Mouse (Mus musculus): Measurements from ENCODE around the gene Scamp4. TPM values are rescaled to one million over a fixed set of nuclear protein-coding genes. Genes with fewer than 3 reads are reported as not detected.

Scamp4 gene
- polyA plus RNA-seq, 1 experiment, result 94.8 TPM

DNA sequence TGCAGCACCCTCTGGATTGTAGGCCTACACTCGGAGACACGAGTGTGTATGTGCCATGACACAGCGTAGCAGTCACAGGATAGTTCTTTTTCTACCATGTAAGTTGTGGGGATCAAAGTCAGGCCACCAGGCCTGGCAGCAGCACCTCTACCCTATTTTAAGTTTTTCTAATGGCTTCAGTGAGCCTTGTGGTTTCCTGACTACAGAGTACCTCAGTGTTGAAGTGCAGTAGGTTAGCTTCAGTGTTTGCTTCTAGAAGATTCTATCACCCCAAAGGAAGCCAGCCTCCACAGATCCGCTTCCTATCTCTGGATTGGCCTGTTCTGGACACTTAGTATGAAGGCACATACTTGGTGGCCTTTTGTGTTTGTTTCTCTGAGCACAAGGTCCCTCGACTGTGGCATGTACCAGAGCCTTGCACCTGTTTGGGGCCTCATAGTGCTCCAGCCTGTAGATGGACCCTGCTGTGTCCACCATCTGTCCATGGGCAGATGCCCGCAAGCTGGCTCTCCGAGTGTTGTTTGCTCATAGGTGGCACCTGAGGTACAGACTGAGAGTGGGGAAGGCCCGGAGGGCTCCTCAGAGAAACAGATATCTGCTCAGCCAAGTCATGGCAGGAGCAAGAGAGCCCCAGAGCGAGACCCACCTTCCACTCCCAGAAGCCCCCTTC lies 7.6 kb downstream of the Scamp4 start:
- Histone ChIP-seq H3K4me1 (ENCODE audit: control insufficient read depth, insufficient read depth, insufficient read length) (peaks cover 53% of the 10 kb centered on the region), H3K27me3 (ENCODE audit: control insufficient read depth, insufficient read depth, low read length) (no peaks in the 10 kb centered on the region), H3K27ac (ENCODE audit: insufficient read depth, low read length) (peak overlapping the region; percentile 83), H3K4me3 (ENCODE audit: extremely low read depth, insufficient read depth, insufficient read length) (no peak overlapping the region), H3K36me3 (ENCODE audit: control insufficient read depth, insufficient read depth, low read length) (peaks cover 23% of the 10 kb centered on the region)
- DNase-seq (ENCODE audit: low read depth in 1 of 2, low spot score in 2 of 2), result no peak
- 54% methylated on average over 9 of the region's 9 CpGs for WGBS
- no peak for TF ChIP-seq CTCF (IDR thresholded peaks at IDR 0.05; ENCODE audit: extremely low read depth, insufficient read depth, insufficient read length, insufficient replicate concordance)
- TF ChIP-seq POLR2A (IDR thresholded peaks at IDR 0.05; ENCODE audit: low read depth, low read length), result no peak

GRCm38 (mm10) chr10:80611024-80611423 lies 8.4 kb downstream of the Scamp4 start:
- DNase-seq (ENCODE audit: low read depth in 1 of 2, low spot score in 2 of 2), result peak in 1 of 2 experiments; percentile 69
- Histone ChIP-seq H3K27me3 (ENCODE audit: control insufficient read depth, insufficient read depth, low read length) (no peaks in the 10 kb centered on the region), H3K4me1 (ENCODE audit: control insufficient read depth, insufficient read depth, insufficient read length) (peaks cover 53% of the 10 kb centered on the region), H3K4me3 (ENCODE audit: extremely low read depth, insufficient read depth, insufficient read length) (no peak overlapping the region), H3K27ac (ENCODE audit: insufficient read depth, low read length) (peak overlapping the region; percentile 83), H3K36me3 (ENCODE audit: control insufficient read depth, insufficient read depth, low read length) (peaks cover 28% of the 10 kb centered on the region)
- TF ChIP-seq CTCF (IDR thresholded peaks at IDR 0.05; ENCODE audit: extremely low read depth, insufficient read depth, insufficient read length, insufficient replicate concordance), result peak; percentile 73; the same call in 1 of the 2 replicates
- no peak for TF ChIP-seq POLR2A (IDR thresholded peaks at IDR 0.05; ENCODE audit: low read depth, low read length)
- 23% methylated on average over 4 of the region's 4 CpGs for WGBS

DNA sequence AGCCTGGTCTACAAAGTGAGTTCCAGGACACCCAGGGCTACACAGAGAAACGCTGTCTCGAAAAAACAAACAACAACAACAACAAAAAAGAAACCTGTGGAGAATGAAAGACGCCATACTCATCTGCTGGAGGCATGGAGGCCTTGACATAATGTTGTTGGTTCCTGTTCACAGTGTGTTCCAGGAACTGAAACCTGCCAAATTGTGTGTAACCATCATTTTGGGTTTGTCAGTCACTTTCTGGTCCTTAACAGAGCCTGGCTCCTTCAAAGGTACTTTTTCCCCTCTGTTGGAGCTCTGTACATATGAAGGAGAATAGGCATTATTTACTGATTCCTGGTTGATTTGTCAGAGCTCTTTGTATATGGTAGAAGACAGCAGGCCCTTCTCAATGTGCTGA lies 9.2 kb downstream of the Scamp4 start:
- no peak for DNase-seq (ENCODE audit: low read depth in 1 of 2, low spot score in 2 of 2)
- no peaks in the 10 kb centered on the region for H3K27me3 ChIP-seq (ENCODE audit: control insufficient read depth, insufficient read depth, low read length)
- no peak overlapping the region for H3K4me3 ChIP-seq (ENCODE audit: extremely low read depth, insufficient read depth, insufficient read length)
- H3K4me1 ChIP-seq (ENCODE audit: control insufficient read depth, insufficient read depth, insufficient read length), result peaks cover 45% of the 10 kb centered on the region
- H3K36me3 ChIP-seq (ENCODE audit: control insufficient read depth, insufficient read depth, low read length), result peaks cover 21% of the 10 kb centered on the region
- 73% methylated on average over 3 of the region's 3 CpGs for WGBS
- TF ChIP-seq POLR2A (IDR thresholded peaks at IDR 0.05; ENCODE audit: low read depth, low read length) (no peak), CTCF (IDR thresholded peaks at IDR 0.05; ENCODE audit: extremely low read depth, insufficient read depth, insufficient read length, insufficient replicate concordance) (no peak)
- H3K27ac ChIP-seq (ENCODE audit: insufficient read depth, low read length), result peak overlapping the region; percentile 83

- no peak overlapping the region for H3K4me3 ChIP-seq (ENCODE audit: extremely low read depth, insufficient read depth, insufficient read length)
- DNase-seq (ENCODE audit: low read depth in 1 of 2, low spot score in 2 of 2), result no peak
- H3K36me3 ChIP-seq (ENCODE audit: control insufficient read depth, insufficient read depth, low read length), result peaks cover 13% of the 10 kb centered on the region; the same call in 1 of the 2 replicates
- no peak overlapping the region for H3K27ac ChIP-seq (ENCODE audit: insufficient read depth, low read length)
- TF ChIP-seq CTCF (IDR thresholded peaks at IDR 0.05; ENCODE audit: extremely low read depth, insufficient read depth, insufficient read length, insufficient replicate concordance) (no peak), POLR2A (IDR thresholded peaks at IDR 0.05; ENCODE audit: low read depth, low read length) (no peak)
- H3K4me1 ChIP-seq (ENCODE audit: control insufficient read depth, insufficient read depth, insufficient read length), result peaks cover 41% of the 10 kb centered on the region; the same call in 1 of the 2 replicates
- no peaks in the 10 kb centered on the region for H3K27me3 ChIP-seq (ENCODE audit: control insufficient read depth, insufficient read depth, low read length)
- 92% methylated on average over 3 of the region's 3 CpGs for WGBS
Measured at GRCm38 (mm10) chr10:80613821-80614220, 11.1 kb downstream of the Scamp4 start.

GRCm38 (mm10) chr10:80614351-80614750 lies 11.7 kb downstream of the Scamp4 start:
- no peak overlapping the region for H3K4me3 ChIP-seq (ENCODE audit: extremely low read depth, insufficient read depth, insufficient read length)
- H3K27ac ChIP-seq (ENCODE audit: insufficient read depth, low read length), result no peak overlapping the region
- H3K27me3 ChIP-seq (ENCODE audit: control insufficient read depth, insufficient read depth, low read length), result no peaks in the 10 kb centered on the region
- TF ChIP-seq CTCF (IDR thresholded peaks at IDR 0.05; ENCODE audit: extremely low read depth, insufficient read depth, insufficient read length, insufficient replicate concordance) (no peak), POLR2A (IDR thresholded peaks at IDR 0.05; ENCODE audit: low read depth, low read length) (no peak)
- peaks cover 11% of the 10 kb centered on the region; the same call in 1 of the 2 replicates for H3K36me3 ChIP-seq (ENCODE audit: control insufficient read depth, insufficient read depth, low read length)
- WGBS, result 51% methylated on average over 6 of the region's 6 CpGs
- peaks cover 37% of the 10 kb centered on the region; the same call in 1 of the 2 replicates for H3K4me1 ChIP-seq (ENCODE audit: control insufficient read depth, insufficient read depth, insufficient read length)
- no peak for DNase-seq (ENCODE audit: low read depth in 1 of 2, low spot score in 2 of 2)

DNA sequence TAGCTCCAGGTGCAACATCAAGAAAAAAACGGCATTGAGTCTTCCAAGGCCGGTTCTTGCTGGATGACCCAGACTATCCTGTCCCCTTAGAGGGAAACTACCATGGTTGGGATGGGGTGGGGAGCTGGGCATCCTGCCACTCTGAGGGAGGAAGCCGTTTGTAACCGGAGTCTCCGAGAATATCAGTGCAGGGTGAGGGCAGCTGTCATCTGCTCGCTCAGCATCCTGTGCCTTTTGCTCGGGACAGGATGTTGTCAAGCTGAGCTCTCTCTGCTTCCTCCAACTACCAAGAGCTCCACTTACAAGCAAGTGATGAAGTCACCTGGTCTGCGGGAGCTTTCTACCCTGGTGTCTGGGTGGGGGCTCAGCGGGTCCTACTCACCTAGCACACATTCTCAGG lies 15.5 kb downstream of the Scamp4 start:
- WGBS, result 9% methylated on average over 9 of the region's 9 CpGs
- TF ChIP-seq POLR2A (IDR thresholded peaks at IDR 0.05; ENCODE audit: low read depth, low read length), result no peak
- no peak for TF ChIP-seq CTCF (IDR thresholded peaks at IDR 0.05; ENCODE audit: extremely low read depth, insufficient read depth, insufficient read length, insufficient replicate concordance)
- Histone ChIP-seq H3K4me1 (ENCODE audit: control insufficient read depth, insufficient read depth, insufficient read length) (peaks cover 11% of the 10 kb centered on the region; the same call in 1 of the 2 replicates), H3K4me3 (ENCODE audit: extremely low read depth, insufficient read depth, insufficient read length) (no peak overlapping the region), H3K27me3 (ENCODE audit: control insufficient read depth, insufficient read depth, low read length) (no peaks in the 10 kb centered on the region), H3K27ac (ENCODE audit: insufficient read depth, low read length) (peak overlapping the region; percentile 52), H3K36me3 (ENCODE audit: control insufficient read depth, insufficient read depth, low read length) (peaks cover 11% of the 10 kb centered on the region; the same call in 1 of the 2 replicates)
- DNase-seq (ENCODE audit: low read depth in 1 of 2, low spot score in 2 of 2), result peak; percentile 66
